Mouse (Mus musculus) liver, postnatal 0 days (tissue): ENCODE measurements around the gene Egfem1. TPM values are rescaled to one million over a fixed set of nuclear protein-coding genes. Genes with fewer than 3 reads are reported as not detected.

Source experiments
- ATAC-seq: fragments of 200-750 bp; cut with Nextera tagmentation; 2 replicates; pipeline ENCODE4 v1.8.0; 2017; ENCODE audit warnings: mild to moderate bottlenecking, moderate library complexity
- DNase-seq: peaks from one replicate; pipeline ENCODE4 v3.0.0-alpha.2; 2016
- H3K27ac ChIP-seq: fragments of 300-500 bp; sonication (generic); 2 replicates; pipeline ENCODE4 v1.5.1; 2014; ENCODE audit warnings: antibody characterized with exemption, moderate library complexity, mild to moderate bottlenecking, low read depth
- H3K27me3 ChIP-seq: fragments of 300-500 bp; sonication (generic); 2 replicates; pipeline ENCODE4 v1.6.1; 2014; ENCODE audit warnings: low read length, control low read depth, mixed read lengths; ENCODE audit not compliant: insufficient read depth
- H3K36me3 ChIP-seq: fragments of 300-500 bp; sonication (generic); replicated peaks from 2 replicates; pipeline ENCODE4 v1.6.1; 2014; ENCODE audit warnings: mild to moderate bottlenecking, control low read depth, low read length, moderate library complexity, mixed read lengths; ENCODE audit not compliant: insufficient read depth
- H3K4me1 ChIP-seq: fragments of 300-500 bp; sonication (generic); 2 replicates; pipeline ENCODE4 v1.6.1; 2014; ENCODE audit warnings: antibody characterized with exemption, mild to moderate bottlenecking, control low read depth; ENCODE audit not compliant: insufficient read depth
- H3K4me2 ChIP-seq: fragments of 300-500 bp; sonication (generic); 2 replicates; pipeline ENCODE4 v1.6.1; 2014; ENCODE audit warnings: low read depth, mild to moderate bottlenecking, low read length, moderate library complexity, mixed read lengths
- H3K4me3 ChIP-seq: fragments of 300-500 bp; sonication (generic); 2 replicates; pipeline ENCODE4 v1.5.1; 2014; ENCODE audit warnings: low read depth, low read length
- H3K9ac ChIP-seq: fragments of 300-500 bp; sonication (generic); replicated peaks from 2 replicates; pipeline ENCODE4 v1.6.1; 2014; ENCODE audit warnings: mild to moderate bottlenecking, moderate library complexity
- H3K9me3 ChIP-seq: fragments of 300-500 bp; sonication (generic); 2 replicates; pipeline ENCODE4 v1.6.1; 2016; ENCODE audit warnings: mild to moderate bottlenecking, control low read depth, low read length, mixed read lengths
- CTCF ChIP-seq: sonication (generic); IDR thresholded peaks from 2 replicates; pipeline ENCODE4 v1.5.1; 2016; ENCODE audit warnings: antibody characterized with exemption, low read depth
- EP300 ChIP-seq: IDR thresholded peaks from 2 replicates; pipeline ENCODE4 v1.6.1; 2016; ENCODE audit warnings: antibody characterized with exemption, low read depth, mild to moderate bottlenecking
- WGBS: fragments of 180-500 bp; shearing (Covaris S2); extraction: QIAGEN DNeasy Blood & Tissue Kit; methylation state at CpG from one replicate; pipeline ENCODE4 v1.1.7; 2014; ENCODE audit not compliant: insufficient replicate concordance; 5-methylcytosine and 5-hydroxymethylcytosine counted together
- polyA plus RNA-seq: library from polyadenylated mRNA; unstranded; fragments of >200 nt; fragmentation: Nextera tagmentation; extraction: Ambion mirVana; gene quantifications from 2 replicates; pipeline ENCODE4 v1.2.1, GENCODE M21; 2015

Gene Egfem1
- polyA plus RNA-seq, 1 experiment from 2014 or later: 0.69 TPM

GRCm38 (mm10) chr3:29366907-29367306 is 285.1 kb downstream of the Egfem1 start:
- H3K4me3 ChIP-seq: no peak overlapping the region
- H3K4me2 ChIP-seq: no peak overlapping the region
- no peak for TF ChIP-seq EP300
- no peak for TF ChIP-seq CTCF
- no peaks in the 10 kb centered on the region for H3K36me3 ChIP-seq
- ATAC-seq (no peak), DNase-seq (no peak)
- 72% methylated on average over 8 of the region's 8 CpGs for WGBS
- H3K9ac ChIP-seq: no peak overlapping the region
- no peaks in the 10 kb centered on the region for H3K27me3 ChIP-seq
- H3K4me1 ChIP-seq: no peaks in the 10 kb centered on the region
- H3K9me3 ChIP-seq: no peaks in the 10 kb centered on the region
- no peak overlapping the region for H3K27ac ChIP-seq

- H3K27ac ChIP-seq: no peak overlapping the region
- H3K9me3 ChIP-seq: no peaks in the 10 kb centered on the region
- no peak overlapping the region for H3K4me2 ChIP-seq
- H3K9ac ChIP-seq: no peak overlapping the region
- TF ChIP-seq CTCF (0 out of 2 replicates have a peak, but pooled peaks have one; percentile 11), EP300 (no peak)
- WGBS: 59% methylated on average over 5 of the region's 5 CpGs
- H3K36me3 ChIP-seq: no peaks in the 10 kb centered on the region
- no peaks in the 10 kb centered on the region for H3K27me3 ChIP-seq
- ATAC-seq (no peak), DNase-seq (no peak)
- H3K4me1 ChIP-seq: no peaks in the 10 kb centered on the region
- H3K4me3 ChIP-seq: no peak overlapping the region
These were observed 288.7 kb downstream of the Egfem1 start for GRCm38 (mm10) chr3:29370519-29370918.

GRCm38 (mm10) chr3:29381255-29381654 is 299.4 kb downstream of the Egfem1 start:
- Histone ChIP-seq H3K4me3 (no peak overlapping the region), H3K4me1 (no peaks in the 10 kb centered on the region), H3K36me3 (no peaks in the 10 kb centered on the region), H3K27me3 (no peaks in the 10 kb centered on the region), H3K9me3 (no peaks in the 10 kb centered on the region), H3K27ac (no peak overlapping the region), H3K9ac (no peak overlapping the region), H3K4me2 (no peak overlapping the region)
- ATAC-seq (no peak), DNase-seq (no peak)
- no peak for TF ChIP-seq CTCF
- no peak for TF ChIP-seq EP300
- 73% methylated on average over 2 of the region's 2 CpGs for WGBS

GRCm38 (mm10) chr3:29399064-29399463 is 317.2 kb downstream of the Egfem1 start:
- Histone ChIP-seq H3K4me2 (no peak overlapping the region), H3K9ac (no peak overlapping the region), H3K36me3 (no peaks in the 10 kb centered on the region), H3K27me3 (no peaks in the 10 kb centered on the region), H3K4me3 (no peak overlapping the region), H3K9me3 (no peaks in the 10 kb centered on the region), H3K4me1 (no peaks in the 10 kb centered on the region), H3K27ac (no peak overlapping the region)
- 69% methylated on average over 3 of the region's 3 CpGs for WGBS
- TF ChIP-seq EP300 (no peak), CTCF (no peak)
- ATAC-seq (no peak), DNase-seq (no peak)

- no peak for TF ChIP-seq CTCF
- no peak for TF ChIP-seq EP300
- H3K4me2 ChIP-seq: no peak overlapping the region
- H3K27me3 ChIP-seq: no peaks in the 10 kb centered on the region
- DNase-seq: no peak
- no peaks in the 10 kb centered on the region for H3K4me1 ChIP-seq
- ATAC-seq: no peak
- H3K4me3 ChIP-seq: no peak overlapping the region
- no peaks in the 10 kb centered on the region for H3K9me3 ChIP-seq
- H3K36me3 ChIP-seq: no peaks in the 10 kb centered on the region
- H3K27ac ChIP-seq: no peak overlapping the region
- 78% methylated on average over 2 of the region's 2 CpGs for WGBS
- no peak overlapping the region for H3K9ac ChIP-seq
These were observed 339.8 kb downstream of the Egfem1 start for GRCm38 (mm10) chr3:29421634-29422033.

- no peak for TF ChIP-seq CTCF
- TF ChIP-seq EP300: no peak
These were observed 350.6 kb downstream of the Egfem1 start for GRCm38 (mm10) chr3:29432109-29433091.

More at GRCm38 (mm10) chr3:29432109-29433091, 350.6 kb downstream of the Egfem1 start:
- Histone ChIP-seq H3K9me3 (no peaks in the 10 kb centered on the region), H3K9ac (no peak overlapping the region), H3K4me3 (no peak overlapping the region), H3K4me2 (no peak overlapping the region), H3K36me3 (no peaks in the 10 kb centered on the region), H3K27ac (no peak overlapping the region), H3K27me3 (no peaks in the 10 kb centered on the region), H3K4me1 (no peaks in the 10 kb centered on the region)
- whole genome bisulfite sequencing: 70% methylated on average over 10 of the region's 10 CpGs
- ATAC-seq (no peak), DNase-seq (no peak)
